30 mouse cellular contexts compared by ENCODE assay signal in the genomic region with DNA sequence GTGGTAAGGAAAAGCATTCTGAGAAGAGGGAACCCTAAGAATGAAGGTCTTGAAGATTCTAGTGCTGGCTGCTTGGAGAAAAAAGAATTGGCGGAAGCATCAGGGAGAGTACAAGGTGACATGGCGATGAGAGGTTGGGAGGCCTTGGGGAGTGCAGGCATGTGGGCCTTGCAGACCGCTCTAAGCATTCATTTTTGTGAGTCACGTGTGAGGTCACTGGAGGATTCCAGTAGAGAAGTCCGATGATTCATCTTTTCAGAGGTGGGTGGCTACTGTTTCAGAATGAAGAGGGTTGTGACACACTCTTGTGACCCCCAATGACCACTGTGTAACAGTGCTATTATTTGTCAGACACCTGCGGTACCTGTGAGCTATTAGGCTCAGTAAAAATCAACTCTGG.
A peak's percentile ranks its signal among the peaks of the same experiment; 100 is the strongest.
DNase-seq lines count a peak whose midpoint lies in the region; ATAC-seq and TF ChIP-seq lines count a peak whose summit lies in the region.
"Had no signal": no experiment of that assay in that cellular context is flagged by ENCODE, and none has a peak within 500 bp of the region (broad histone marks: within the 10 kb centered on the region; RNA-seq: fewer than 3 reads in every experiment).

No protein-coding gene starts in this region.

- TF ChIP-seq POLR2A in bone marrow macrophage, adult 2 months (IDR thresholded peaks at IDR 0.05; ENCODE audit: borderline replicate concordance, low read depth, low read length) = no peak

- H3K9ac ChIP-seq in heart, embryonic 11.5 days (ENCODE audit: low read depth, low read length) = no peak overlapping the region
- H3K9ac ChIP-seq: forebrain, embryonic 12.5 days; forebrain, postnatal 0 days; heart, embryonic 12.5 days; hindbrain, embryonic 14.5 days; liver, embryonic 14.5 days; neural tube, embryonic 15.5 days; stomach, embryonic 15.5 days had no signal

- no peak for TF ChIP-seq CTCF in bone marrow macrophage, adult 2 months (IDR thresholded peaks at IDR 0.05; ENCODE audit: low read depth, low read length)

- 90% methylated on average over 6 of the region's 6 CpGs for WGBS in heart, embryonic 11.5 days (ENCODE audit: insufficient replicate concordance)

- H3K4me3 ChIP-seq in heart, embryonic 11.5 days (ENCODE audit: low read depth, low read length) = no peak overlapping the region
- no peak overlapping the region for H3K4me3 ChIP-seq in bone marrow macrophage, adult 2 months (ENCODE audit: insufficient read depth, low read length)
- H3K4me3 ChIP-seq: forebrain, embryonic 12.5 days; heart, embryonic 12.5 days; neural tube, embryonic 15.5 days; stomach, embryonic 15.5 days had no signal

- H3K27me3 ChIP-seq in heart, embryonic 11.5 days (ENCODE audit: control insufficient read depth, insufficient read depth, low read length) = no peaks in the 10 kb centered on the region
- H3K27me3 ChIP-seq: forebrain, embryonic 12.5 days; heart, embryonic 12.5 days; neural tube, embryonic 15.5 days; stomach, embryonic 15.5 days had no signal

- no peaks in the 10 kb centered on the region for H3K36me3 ChIP-seq in heart, embryonic 11.5 days (ENCODE audit: control insufficient read depth, insufficient read depth, low read length)

- no peak overlapping the region for H3K27ac ChIP-seq in heart, embryonic 11.5 days (ENCODE audit: low read depth, low read length)
- H3K27ac ChIP-seq in bone marrow macrophage, adult 2 months (ENCODE audit: insufficient read depth, low read depth, low read length) = 0 out of 2 replicates have a peak overlapping the region, but pooled peaks have one; percentile 2
- H3K27ac ChIP-seq: forebrain, embryonic 12.5 days; hindbrain, embryonic 14.5 days; liver, embryonic 14.5 days; macrophage; neural tube, embryonic 15.5 days; stomach, embryonic 15.5 days had no signal

- peaks cover 5% of the 10 kb centered on the region; the same call in 1 of the 2 replicates for H3K4me1 ChIP-seq in heart, embryonic 11.5 days (ENCODE audit: control insufficient read depth, insufficient read depth, low read length)
- peaks cover 12% of the 10 kb centered on the region for H3K4me1 ChIP-seq in bone marrow macrophage, adult 2 months (ENCODE audit: control insufficient read depth, insufficient read depth, low read length)

- no peak overlapping the region for H3K4me2 ChIP-seq in heart, embryonic 11.5 days
- H3K4me2 ChIP-seq: forebrain, embryonic 12.5 days; heart, embryonic 12.5 days; hindbrain, embryonic 14.5 days; neural tube, embryonic 15.5 days; stomach, embryonic 15.5 days had no signal

- peak; percentile 68 for DNase-seq in heart, adult 11 months
- DNase-seq in adrenal gland, adult 8-10 months = peak; percentile 78
- DNase-seq in layer of hippocampus, postnatal 25 days (ENCODE audit: extremely low spot score in 1 of 2, low spot score in 1 of 2) = no peak
- DNase-seq in testis, postnatal 10 days (ENCODE audit: low spot score) = no peak
- no peak for DNase-seq in cerebellum, postnatal 36 days
- DNase-seq: cerebellum, adult 11 months; cerebellum, adult 9-11 months; forebrain, postnatal 0 days; gastrocnemius, postnatal 10 days; heart, adult 18-20 months; heart, postnatal 4 days; kidney, adult 9 months; kidney, postnatal 10 days; liver; lung, adult 2 months; lung, postnatal 10 days; midbrain, embryonic 14.5 days; retina, postnatal 1 day; right cerebral cortex, postnatal 14 days; thymus, postnatal 14 days had no signal

- no peak for ATAC-seq in heart, embryonic 11.5 days (replicated peaks; ENCODE audit: insufficient number of reproducible peaks, low FRiP score, low TSS enrichment)
- ATAC-seq: forebrain, postnatal 0 days; intestine, postnatal 0 days had no signal

- H3K9me3 ChIP-seq in heart, embryonic 11.5 days (replicated peaks; ENCODE audit: control insufficient read depth, low read length) = no peaks in the 10 kb centered on the region
- H3K9me3 ChIP-seq: forebrain, embryonic 12.5 days; heart, embryonic 12.5 days; neural tube, embryonic 15.5 days; stomach, embryonic 15.5 days had no signal

Comparison
In these comparisons a context has a peak if more than half of its experiments do, and no peak if none do; other contexts are left out.
1. DNase-seq: peak in heart, adult 11 months (single experiment) and adrenal gland, adult 8-10 months (single experiment); none in layer of hippocampus, postnatal 25 days (0 of 2), testis, postnatal 10 days (single experiment) and cerebellum, postnatal 36 days (0 of 2).